ENCODE assay signal across 24 mouse cellular contexts in genomic region chr1:167790688-167791087, GRCm38 (mm10).
"Had no signal": no experiment of that assay in that cellular context is flagged by ENCODE, and none has a peak within 500 bp of the region (broad histone marks: within the 10 kb centered on the region; RNA-seq: fewer than 3 reads in every experiment).

No protein-coding gene starts in this region.

- H3K9me3 ChIP-seq: forebrain, embryonic 15.5 days; heart, embryonic 12.5 days; hindbrain, embryonic 13.5 days; hindbrain, embryonic 15.5 days; kidney, embryonic 15.5 days; limb, embryonic 13.5 days; limb, embryonic 15.5 days had no signal

- H3K4me2 ChIP-seq: forebrain, embryonic 15.5 days; heart, embryonic 12.5 days; hindbrain, embryonic 13.5 days; hindbrain, embryonic 15.5 days; kidney, embryonic 15.5 days; limb, embryonic 13.5 days; limb, embryonic 15.5 days had no signal

- H3K4me3 ChIP-seq: forebrain, embryonic 15.5 days; heart, embryonic 12.5 days; hindbrain, embryonic 13.5 days; hindbrain, embryonic 15.5 days; kidney, embryonic 15.5 days; limb, embryonic 13.5 days; limb, embryonic 15.5 days had no signal

- H3K9ac ChIP-seq: forebrain, embryonic 15.5 days; forebrain, postnatal 0 days; heart, embryonic 12.5 days; hindbrain, embryonic 13.5 days; hindbrain, embryonic 15.5 days; kidney, embryonic 15.5 days; limb, embryonic 13.5 days; limb, embryonic 15.5 days had no signal

- ATAC-seq: forebrain, embryonic 15.5 days; forebrain, postnatal 0 days; hindbrain, postnatal 0 days; intestine, embryonic 16.5 days had no signal

- H3K27me3 ChIP-seq: forebrain, embryonic 15.5 days had no signal

- H3K36me3 ChIP-seq: forebrain, embryonic 15.5 days; heart, embryonic 12.5 days; hindbrain, embryonic 13.5 days; hindbrain, embryonic 15.5 days; kidney, embryonic 15.5 days; limb, embryonic 13.5 days; limb, embryonic 15.5 days had no signal

- H3K27ac ChIP-seq: forebrain, embryonic 15.5 days; hindbrain, embryonic 13.5 days; hindbrain, embryonic 15.5 days; hindbrain, postnatal 0 days; kidney, embryonic 15.5 days; kidney, postnatal 0 days; limb, embryonic 13.5 days; limb, embryonic 15.5 days had no signal

- H3K4me1 ChIP-seq: forebrain, embryonic 15.5 days; hindbrain, embryonic 15.5 days had no signal

- DNase-seq: forebrain, postnatal 0 days; gastrocnemius, postnatal 14 days; gastrocnemius, postnatal 36 days; heart, adult 18-20 months; heart, postnatal 10 days; heart, postnatal 36 days; kidney, adult 11 months; kidney, adult 2 months; kidney, adult 9 months; kidney, postnatal 14 days; kidney, postnatal 36 days; layer of hippocampus, adult 9-11 months; layer of hippocampus, postnatal 36 days; left cerebral cortex, postnatal 4 days had no signal
